Mouse (Mus musculus) liver, postnatal 0 days (tissue): ENCODE data around the gene Ythdf1. TPM values are rescaled to one million over a fixed set of nuclear protein-coding genes. Genes with fewer than 3 reads are reported as not detected.

Source experiments
- ATAC-seq: fragments of 200-750 bp; cut with Nextera tagmentation; 2 replicates; pipeline ENCODE4 v1.8.0; 2017; ENCODE audit warnings: mild to moderate bottlenecking, moderate library complexity
- DNase-seq: peaks from one replicate; pipeline ENCODE4 v3.0.0-alpha.2; 2016
- H3K27ac ChIP-seq: fragments of 300-500 bp; sonication (generic); 2 replicates; pipeline ENCODE4 v1.5.1; 2014; ENCODE audit warnings: antibody characterized with exemption, moderate library complexity, mild to moderate bottlenecking, low read depth
- H3K27me3 ChIP-seq: fragments of 300-500 bp; sonication (generic); 2 replicates; pipeline ENCODE4 v1.6.1; 2014; ENCODE audit warnings: low read length, control low read depth, mixed read lengths; ENCODE audit not compliant: insufficient read depth
- H3K36me3 ChIP-seq: fragments of 300-500 bp; sonication (generic); replicated peaks from 2 replicates; pipeline ENCODE4 v1.6.1; 2014; ENCODE audit warnings: mild to moderate bottlenecking, control low read depth, low read length, moderate library complexity, mixed read lengths; ENCODE audit not compliant: insufficient read depth
- H3K4me1 ChIP-seq: fragments of 300-500 bp; sonication (generic); 2 replicates; pipeline ENCODE4 v1.6.1; 2014; ENCODE audit warnings: antibody characterized with exemption, mild to moderate bottlenecking, control low read depth; ENCODE audit not compliant: insufficient read depth
- H3K4me2 ChIP-seq: fragments of 300-500 bp; sonication (generic); 2 replicates; pipeline ENCODE4 v1.6.1; 2014; ENCODE audit warnings: low read depth, mild to moderate bottlenecking, low read length, moderate library complexity, mixed read lengths
- H3K4me3 ChIP-seq: fragments of 300-500 bp; sonication (generic); 2 replicates; pipeline ENCODE4 v1.5.1; 2014; ENCODE audit warnings: low read depth, low read length
- H3K9ac ChIP-seq: fragments of 300-500 bp; sonication (generic); replicated peaks from 2 replicates; pipeline ENCODE4 v1.6.1; 2014; ENCODE audit warnings: mild to moderate bottlenecking, moderate library complexity
- H3K9me3 ChIP-seq: fragments of 300-500 bp; sonication (generic); 2 replicates; pipeline ENCODE4 v1.6.1; 2016; ENCODE audit warnings: mild to moderate bottlenecking, control low read depth, low read length, mixed read lengths
- CTCF ChIP-seq: sonication (generic); IDR thresholded peaks from 2 replicates; pipeline ENCODE4 v1.5.1; 2016; ENCODE audit warnings: antibody characterized with exemption, low read depth
- EP300 ChIP-seq: IDR thresholded peaks from 2 replicates; pipeline ENCODE4 v1.6.1; 2016; ENCODE audit warnings: antibody characterized with exemption, low read depth, mild to moderate bottlenecking
- WGBS: fragments of 180-500 bp; shearing (Covaris S2); extraction: QIAGEN DNeasy Blood & Tissue Kit; methylation state at CpG from one replicate; pipeline ENCODE4 v1.1.7; 2014; ENCODE audit not compliant: insufficient replicate concordance; 5-methylcytosine and 5-hydroxymethylcytosine counted together
- polyA plus RNA-seq: library from polyadenylated mRNA; unstranded; fragments of >200 nt; fragmentation: Nextera tagmentation; extraction: Ambion mirVana; gene quantifications from 2 replicates; pipeline ENCODE4 v1.2.1, GENCODE M21; 2015

The Ythdf1 gene
- polyA plus RNA-seq, 1 experiment from 2014 or later, result 17.8 TPM

DNA sequence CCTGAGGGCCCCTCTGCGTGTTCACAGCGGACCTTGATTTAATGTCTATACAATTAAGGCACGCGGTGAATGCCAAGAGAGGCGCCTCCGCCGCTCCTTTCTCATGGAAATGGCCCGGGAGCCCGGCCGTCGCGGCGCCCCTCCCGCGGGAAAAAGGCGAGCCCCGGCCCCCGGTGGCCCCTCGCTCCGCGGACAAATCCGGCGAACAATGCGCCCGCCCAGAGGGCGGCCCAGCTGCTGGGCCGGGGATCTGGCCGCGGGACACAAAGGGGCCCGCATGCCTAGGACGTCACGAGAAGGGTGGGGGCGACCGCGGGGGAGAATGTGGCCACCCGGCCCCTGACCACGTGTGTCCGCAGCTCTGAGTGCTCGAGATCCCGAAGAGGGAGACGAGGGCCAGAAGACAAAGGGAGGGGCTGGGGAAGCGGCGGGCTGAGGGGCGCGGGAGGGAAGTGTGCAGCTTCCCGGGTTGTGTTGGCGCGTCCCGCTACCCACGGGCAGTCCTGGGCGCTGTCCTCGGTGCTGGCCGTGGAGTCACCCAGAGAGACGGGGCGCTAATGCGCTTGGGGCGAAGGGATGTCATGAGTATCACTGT is 26.6 kb downstream of the Ythdf1 start:
- Histone ChIP-seq H3K4me3 (peak overlapping the region; percentile 32), H3K9ac (no peak overlapping the region), H3K4me1 (peaks cover 10% of the 10 kb centered on the region; the same call in 1 of the 2 replicates), H3K4me2 (peak overlapping the region; percentile 61), H3K9me3 (no peaks in the 10 kb centered on the region), H3K27ac (no peak overlapping the region), H3K36me3 (no peaks in the 10 kb centered on the region), H3K27me3 (peaks cover 81% of the 10 kb centered on the region)
- TF ChIP-seq EP300 (no peak), CTCF (no peak)
- peak; percentile 61 for DNase-seq
- 0 out of 2 replicates have a peak, but pooled peaks have one; percentile 27 for ATAC-seq
- WGBS, result 4% methylated on average over 55 of the region's 57 CpGs

DNA sequence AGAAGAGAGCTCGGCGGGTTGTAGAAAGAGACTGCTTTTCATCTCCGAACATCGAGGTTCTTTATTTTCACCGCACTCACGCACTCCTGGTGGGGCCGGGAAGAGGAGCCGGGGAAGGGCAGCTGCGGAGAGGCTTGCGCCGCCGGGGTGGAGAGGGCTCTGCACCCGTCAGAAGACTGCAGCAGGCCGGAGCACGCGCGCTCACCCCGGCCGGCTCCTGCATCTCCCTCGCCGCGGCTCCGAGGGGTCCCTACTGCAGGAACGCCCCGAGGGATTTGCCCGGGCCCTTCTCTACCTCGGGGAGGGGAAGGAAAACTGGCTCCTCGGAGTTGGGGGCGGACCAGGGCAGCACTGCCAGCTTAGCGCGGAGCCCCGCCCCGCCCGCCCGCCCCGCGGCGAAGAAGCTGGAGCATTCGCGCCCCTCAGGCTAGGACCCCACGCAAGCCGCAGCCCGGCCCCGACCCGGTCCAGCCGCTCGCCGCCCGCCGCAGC is 27.2 kb downstream of the Ythdf1 start:
- Histone ChIP-seq H3K36me3 (no peaks in the 10 kb centered on the region), H3K4me1 (peaks cover 10% of the 10 kb centered on the region; the same call in 1 of the 2 replicates), H3K4me2 (peak overlapping the region; percentile 61), H3K27me3 (peaks cover 87% of the 10 kb centered on the region), H3K27ac (no peak overlapping the region), H3K4me3 (peak overlapping the region; percentile 32), H3K9me3 (no peaks in the 10 kb centered on the region), H3K9ac (no peak overlapping the region)
- DNase-seq, result no peak
- TF ChIP-seq EP300 (no peak), CTCF (no peak)
- WGBS, result 2% methylated on average over 32 of the region's 50 CpGs
- no peak for ATAC-seq

DNA sequence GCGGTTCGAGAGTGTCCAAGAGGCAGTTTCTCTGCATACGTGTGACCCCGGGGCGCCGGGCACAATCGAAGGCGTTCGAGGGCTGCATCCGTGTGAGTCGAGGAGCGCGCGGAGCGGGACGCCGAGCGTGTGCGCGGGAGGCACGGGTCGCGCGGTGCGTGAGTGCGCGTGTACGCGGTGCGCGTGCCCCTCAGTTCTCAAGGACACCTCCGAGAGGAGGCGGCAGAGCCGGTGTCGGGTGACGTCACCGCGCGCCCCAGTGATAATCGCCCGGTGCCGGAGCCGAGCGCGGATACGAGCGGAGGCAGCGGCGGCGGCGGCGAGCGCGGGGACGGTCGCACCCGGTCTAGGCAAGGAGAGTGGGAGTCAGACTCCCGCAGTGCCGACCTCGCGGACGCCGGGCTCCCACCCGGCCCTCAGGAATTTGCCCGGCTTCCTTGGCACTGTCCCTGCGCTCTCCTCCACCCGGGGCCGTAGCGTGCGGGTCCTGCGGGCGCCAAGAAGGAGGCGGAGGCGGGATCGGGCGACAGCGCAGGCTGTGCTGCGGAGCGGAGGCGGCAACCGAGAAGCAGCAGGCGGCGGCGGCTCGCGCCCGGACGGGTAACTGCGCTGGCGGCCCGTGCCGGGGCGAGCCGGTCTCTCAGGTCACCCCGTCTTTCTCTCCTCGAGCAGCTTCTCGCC is 27.8 kb downstream of the Ythdf1 start:
- H3K4me1 ChIP-seq, result peaks cover 10% of the 10 kb centered on the region; the same call in 1 of the 2 replicates
- peaks cover 91% of the 10 kb centered on the region for H3K27me3 ChIP-seq
- peak overlapping the region; percentile 32 for H3K4me3 ChIP-seq
- no peak overlapping the region for H3K27ac ChIP-seq
- H3K9me3 ChIP-seq, result no peaks in the 10 kb centered on the region
- TF ChIP-seq CTCF (no peak), EP300 (no peak)
- peak overlapping the region; percentile 61 for H3K4me2 ChIP-seq
- under 1% methylated on average over 82 of the region's 97 CpGs for WGBS
- ATAC-seq (no peak; the same call in 1 of the 2 replicates), DNase-seq (no peak)
- H3K9ac ChIP-seq, result no peak overlapping the region
- H3K36me3 ChIP-seq, result no peaks in the 10 kb centered on the region

DNA sequence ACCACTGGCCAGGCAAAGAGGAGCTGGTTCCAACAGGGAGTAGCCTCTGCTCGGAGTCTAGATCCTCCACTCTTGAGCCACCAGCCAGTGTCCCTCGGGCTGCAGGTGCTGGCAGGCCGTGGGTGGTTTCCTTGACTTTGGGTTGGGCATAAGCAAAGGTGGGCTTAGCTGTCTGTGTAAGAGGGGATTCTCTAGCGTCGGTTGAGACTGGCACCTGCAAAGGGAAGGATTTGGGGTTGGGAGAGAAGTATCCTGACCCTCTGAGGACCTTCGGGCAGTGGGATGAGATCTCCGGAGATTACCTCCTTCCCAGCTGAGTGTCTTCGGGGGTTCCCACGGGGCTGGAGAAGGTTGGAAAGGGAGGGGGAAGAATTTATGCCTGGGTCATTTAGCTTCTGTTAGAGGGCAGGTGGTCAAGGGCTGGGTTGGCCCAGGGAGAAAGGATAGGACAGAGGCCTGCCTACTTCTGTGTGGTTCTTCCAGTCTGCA is 28.9 kb downstream of the Ythdf1 start:
- DNase-seq, result no peak
- no peak for ATAC-seq
- 10% methylated on average over 9 of the region's 9 CpGs for WGBS
- Histone ChIP-seq H3K4me1 (peaks cover 10% of the 10 kb centered on the region; the same call in 1 of the 2 replicates), H3K27ac (no peak overlapping the region), H3K4me2 (no peak overlapping the region), H3K27me3 (peaks cover 87% of the 10 kb centered on the region), H3K4me3 (no peak overlapping the region), H3K9ac (no peak overlapping the region), H3K9me3 (no peaks in the 10 kb centered on the region), H3K36me3 (no peaks in the 10 kb centered on the region)
- TF ChIP-seq CTCF (no peak), EP300 (no peak)

DNA sequence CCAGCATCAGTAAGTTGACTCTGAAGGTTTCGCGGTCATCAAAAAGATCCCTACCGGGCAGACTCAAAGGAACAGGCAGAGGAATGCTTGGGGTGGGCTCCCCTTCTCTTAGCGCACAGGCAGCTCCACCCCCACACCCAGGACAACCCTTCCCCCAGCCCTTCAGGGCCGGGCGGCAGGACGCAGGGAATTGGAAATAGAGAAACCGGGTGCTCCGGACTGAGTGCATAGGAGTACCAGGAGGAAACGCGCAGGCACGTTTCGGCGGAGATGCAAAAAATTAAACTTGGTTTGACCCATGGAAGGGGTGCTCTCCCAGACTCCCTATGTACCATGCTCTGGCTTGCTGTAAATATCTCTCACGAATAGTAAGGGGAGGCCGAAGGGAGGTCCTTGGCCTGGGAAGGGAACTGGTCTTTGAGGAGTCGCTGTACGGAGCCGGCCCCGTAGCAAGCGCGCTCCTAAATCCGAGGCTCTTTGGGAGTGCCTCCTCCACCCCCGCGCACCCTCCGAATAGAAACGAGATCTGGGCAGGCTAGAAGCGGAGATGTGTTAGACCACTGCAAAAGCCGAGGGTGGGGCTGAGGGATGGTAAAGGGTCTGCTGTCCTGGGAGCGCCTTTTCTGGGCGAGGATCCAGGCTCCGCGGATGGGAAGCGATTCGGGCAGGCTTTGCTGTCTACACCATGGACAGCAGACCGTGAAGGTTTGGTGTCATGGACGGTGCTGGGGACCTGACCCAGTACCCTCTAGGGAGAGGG is 29.5 kb downstream of the Ythdf1 start:
- H3K27me3 ChIP-seq, result peaks cover 83% of the 10 kb centered on the region
- TF ChIP-seq CTCF (no peak), EP300 (no peak)
- WGBS, result 2% methylated on average over 37 of the region's 37 CpGs
- DNase-seq, result no peak
- ATAC-seq, result no peak
- no peak overlapping the region for H3K9ac ChIP-seq
- no peak overlapping the region for H3K4me3 ChIP-seq
- H3K4me1 ChIP-seq, result peaks cover 10% of the 10 kb centered on the region; the same call in 1 of the 2 replicates
- no peaks in the 10 kb centered on the region for H3K36me3 ChIP-seq
- H3K27ac ChIP-seq, result no peak overlapping the region
- no peak overlapping the region for H3K4me2 ChIP-seq
- H3K9me3 ChIP-seq, result no peaks in the 10 kb centered on the region
